Mouse (Mus musculus) CD4-positive helper T cell, adult 2 months (primary cell): ENCODE results near the gene Mov10.
"Not testable (repeated sequence)": the region's sequence is repeated elsewhere in the genome, so short reads cannot be mapped to it uniquely, and the experiment has no call there.

Experiments used
- DNase-seq: peaks from one replicate; pipeline ENCODE4 v3.0.0-alpha.2; 2012; ENCODE audit warnings: low read depth, missing footprints, low spot score

Gene Mov10

GRCm38 (mm10) chr3:104781471-104781903, 36.9 kb downstream of the Mov10 start, which contains the start of gene Fam19a3:
TSS of gene Fam19a3 (minus strand) at chr3:104781840.
- DNase-seq, result peak; percentile 72

- peak; percentile 78 for DNase-seq
Observed at GRCm38 (mm10) chr3:104780561-104781420, 37.6 kb downstream of the Mov10 start, which contains the start of gene Ppm1j. TSS of gene Ppm1j (plus strand) at chr3:104781056.

GRCm38 (mm10) chr3:104779949-104780348, 38.4 kb downstream of the Mov10 start:
- DNase-seq, result peak; percentile 74

GRCm38 (mm10) chr3:104777342-104777741, 41.0 kb downstream of the Mov10 start:
- DNase-seq, result peak; percentile 63

- DNase-seq, result no peak
Observed at GRCm38 (mm10) chr3:104773301-104773700, 45.1 kb downstream of the Mov10 start.

GRCm38 (mm10) chr3:104771460-104771859, 46.9 kb downstream of the Mov10 start:
- peak; percentile 82 for DNase-seq

- DNase-seq, result no peak
Observed at GRCm38 (mm10) chr3:104770918-104771317, 47.4 kb downstream of the Mov10 start.

- DNase-seq, result peak; percentile 41
Observed at GRCm38 (mm10) chr3:104770035-104770434, 48.3 kb downstream of the Mov10 start.

GRCm38 (mm10) chr3:104769135-104769534, 49.2 kb downstream of the Mov10 start:
- no peak for DNase-seq

- DNase-seq, result no peak
Observed at GRCm38 (mm10) chr3:104767716-104768115, 50.6 kb downstream of the Mov10 start.

- DNase-seq, result no peak
Observed at GRCm38 (mm10) chr3:104767141-104767540, 51.2 kb downstream of the Mov10 start.

GRCm38 (mm10) chr3:104765021-104765420, 53.3 kb downstream of the Mov10 start:
- peak; percentile 58 for DNase-seq

GRCm38 (mm10) chr3:104762103-104762863, 56.1 kb downstream of the Mov10 start:
- not testable (repeated sequence) for DNase-seq

GRCm38 (mm10) chr3:104758869-104759268, 59.5 kb downstream of the Mov10 start:
- DNase-seq, result no peak

GRCm38 (mm10) chr3:104758406-104758805, 60.0 kb downstream of the Mov10 start:
- peak; percentile 79 for DNase-seq

GRCm38 (mm10) chr3:104752845-104753244, 65.5 kb downstream of the Mov10 start:
- DNase-seq, result peak; percentile 26
